Mouse (Mus musculus) hindbrain, embryonic 10.5 days (tissue): ENCODE measurements at regions not wholly inside any gene's neighbourhood (a gene's known extent, or its start where the extent isn't known, plus 50 kb on each side); places are given as distances from the start of the nearest gene placed in this dataset.

ENCODE experiments used
- DNase-seq: peaks from one replicate; pipeline ENCODE4 v3.0.0-alpha.2; 2017; ENCODE audit warnings: low spot score
- H3K27ac ChIP-seq: fragments of 300-500 bp; sonication (generic); 2 replicates; pipeline ENCODE4 v1.5.1; 2016; ENCODE audit warnings: mild to moderate bottlenecking, moderate library complexity
- H3K27me3 ChIP-seq: fragments of 300-500 bp; sonication (generic); 2 replicates; pipeline ENCODE4 v1.6.1; 2016; ENCODE audit warnings: mild to moderate bottlenecking; ENCODE audit not compliant: poor library complexity, insufficient read depth, severe bottlenecking
- H3K36me3 ChIP-seq: fragments of 300-500 bp; sonication (generic); 2 replicates; pipeline ENCODE4 v1.6.1; 2016; ENCODE audit warnings: mild to moderate bottlenecking, moderate library complexity
- H3K4me1 ChIP-seq: fragments of 300-500 bp; sonication (generic); replicated peaks from 2 replicates; pipeline ENCODE4 v1.6.1; 2016; ENCODE audit warnings: mild to moderate bottlenecking
- H3K4me3 ChIP-seq: fragments of 300-500 bp; sonication (generic); 2 replicates; pipeline ENCODE4 v1.5.1; 2016; ENCODE audit warnings: mild to moderate bottlenecking, moderate library complexity
- H3K9me3 ChIP-seq: fragments of 300-500 bp; sonication (generic); 2 replicates; pipeline ENCODE4 v1.6.1; 2016; ENCODE audit warnings: mild to moderate bottlenecking, moderate library complexity
- WGBS: fragments of 180-500 bp; shearing (Covaris S2); methylation state at CpG from one replicate; pipeline ENCODE4 v1.1.7; 2016; 5-methylcytosine and 5-hydroxymethylcytosine counted together

GRCm38 (mm10) chr12:33719063-33719462, 209.2 kb upstream of the Ferd3l start:
- 77% methylated on average over 7 of the region's 7 CpGs for WGBS
- Histone ChIP-seq H3K4me1 (peaks cover 8% of the 10 kb centered on the region; the same call in 1 of the 2 replicates), H3K27me3 (no peaks in the 10 kb centered on the region), H3K36me3 (no peaks in the 10 kb centered on the region), H3K4me3 (no peak overlapping the region), H3K9me3 (no peaks in the 10 kb centered on the region), H3K27ac (no peak overlapping the region)
- no peak for DNase-seq

- H3K36me3 ChIP-seq: no peaks in the 10 kb centered on the region
- H3K9me3 ChIP-seq: no peaks in the 10 kb centered on the region
- H3K4me3 ChIP-seq: no peak overlapping the region
- peak; percentile 55 for DNase-seq
- WGBS: 51% methylated on average over 4 of the region's 4 CpGs
- no peaks in the 10 kb centered on the region for H3K27me3 ChIP-seq
- H3K4me1 ChIP-seq: 0 out of 2 replicates have a peak, but pooled peaks cover 3% of the 10 kb centered on the region
- H3K27ac ChIP-seq: no peak overlapping the region
Measured at GRCm38 (mm10) chr12:33731937-33732336, 196.3 kb upstream of the Ferd3l start.

GRCm38 (mm10) chr12:33775563-33776468, 152.4 kb upstream of the Ferd3l start:
- DNase-seq: no peak
- Histone ChIP-seq H3K36me3 (no peaks in the 10 kb centered on the region), H3K27me3 (no peaks in the 10 kb centered on the region), H3K9me3 (no peaks in the 10 kb centered on the region), H3K4me3 (no peak overlapping the region), H3K27ac (no peak overlapping the region), H3K4me1 (peaks cover 5% of the 10 kb centered on the region)
- WGBS: 80% methylated on average over 5 of the region's 5 CpGs

GRCm38 (mm10) chr12:33778477-33778876, 149.7 kb upstream of the Ferd3l start:
- Histone ChIP-seq H3K4me1 (peaks cover 5% of the 10 kb centered on the region), H3K4me3 (no peak overlapping the region), H3K36me3 (no peaks in the 10 kb centered on the region), H3K27me3 (no peaks in the 10 kb centered on the region), H3K9me3 (peaks cover 6% of the 10 kb centered on the region), H3K27ac (peak overlapping the region; percentile 37; the same call in 1 of the 2 replicates)
- DNase-seq: peak; percentile 32
- WGBS: 34% methylated on average over 4 of the region's 4 CpGs

- H3K9me3 ChIP-seq: peaks cover 6% of the 10 kb centered on the region
- no peak overlapping the region for H3K4me3 ChIP-seq
- 81% methylated on average over 2 of the region's 2 CpGs for WGBS
Measured at GRCm38 (mm10) chr12:33779898-33780297, 148.3 kb upstream of the Ferd3l start.

GRCm38 (mm10) chr12:33804206-33804791, 123.9 kb upstream of the Ferd3l start:
- Histone ChIP-seq H3K36me3 (no peaks in the 10 kb centered on the region), H3K9me3 (no peaks in the 10 kb centered on the region), H3K4me3 (no peak overlapping the region), H3K27me3 (no peaks in the 10 kb centered on the region), H3K4me1 (no peaks in the 10 kb centered on the region), H3K27ac (no peak overlapping the region)
- WGBS: 78% methylated on average over 10 of the region's 10 CpGs
- DNase-seq: peak; percentile 10

More at GRCm38 (mm10) chr12:33779898-33780297, 148.3 kb upstream of the Ferd3l start:
- no peaks in the 10 kb centered on the region for H3K36me3 ChIP-seq
- H3K27ac ChIP-seq: no peak overlapping the region
- H3K27me3 ChIP-seq: no peaks in the 10 kb centered on the region
- H3K4me1 ChIP-seq: peaks cover 5% of the 10 kb centered on the region
- DNase-seq: no peak

GRCm38 (mm10) chr12:33825571-33825970, 102.7 kb upstream of the Ferd3l start:
- no peak overlapping the region for H3K4me3 ChIP-seq
- no peaks in the 10 kb centered on the region for H3K36me3 ChIP-seq
- H3K27ac ChIP-seq: no peak overlapping the region
- no peak for DNase-seq
- no peaks in the 10 kb centered on the region for H3K4me1 ChIP-seq
- no peaks in the 10 kb centered on the region for H3K27me3 ChIP-seq
- no peaks in the 10 kb centered on the region for H3K9me3 ChIP-seq

GRCm38 (mm10) chr12:33849088-33849487, 79.1 kb upstream of the Ferd3l start:
- Histone ChIP-seq H3K27ac (no peak overlapping the region), H3K4me3 (no peak overlapping the region), H3K27me3 (no peaks in the 10 kb centered on the region), H3K9me3 (no peaks in the 10 kb centered on the region), H3K4me1 (peaks cover 8% of the 10 kb centered on the region; the same call in 1 of the 2 replicates), H3K36me3 (no peaks in the 10 kb centered on the region)
- DNase-seq: no peak

- no peaks in the 10 kb centered on the region for H3K27me3 ChIP-seq
- no peak for DNase-seq
- H3K4me1 ChIP-seq: peaks cover 8% of the 10 kb centered on the region; the same call in 1 of the 2 replicates
- no peak overlapping the region for H3K4me3 ChIP-seq
- 78% methylated on average over 1 of the region's 1 CpGs for WGBS
- no peak overlapping the region for H3K27ac ChIP-seq
- no peaks in the 10 kb centered on the region for H3K9me3 ChIP-seq
- H3K36me3 ChIP-seq: no peaks in the 10 kb centered on the region
Measured at GRCm38 (mm10) chr12:33851736-33852135, 76.5 kb upstream of the Ferd3l start.
